Mouse (Mus musculus): ENCODE data around the gene Rbfox3. TPM values are rescaled to one million over a fixed set of nuclear protein-coding genes. Genes with fewer than 3 reads are reported as not detected.
A peak's percentile ranks its signal among the peaks of the same experiment; 100 is the strongest.

The Rbfox3 gene
- 51.1 and 57.2 TPM in 2 replicates for polyA plus RNA-seq (2015; fragmentation: Nextera tagmentation; extraction: Ambion mirVana)

DNA sequence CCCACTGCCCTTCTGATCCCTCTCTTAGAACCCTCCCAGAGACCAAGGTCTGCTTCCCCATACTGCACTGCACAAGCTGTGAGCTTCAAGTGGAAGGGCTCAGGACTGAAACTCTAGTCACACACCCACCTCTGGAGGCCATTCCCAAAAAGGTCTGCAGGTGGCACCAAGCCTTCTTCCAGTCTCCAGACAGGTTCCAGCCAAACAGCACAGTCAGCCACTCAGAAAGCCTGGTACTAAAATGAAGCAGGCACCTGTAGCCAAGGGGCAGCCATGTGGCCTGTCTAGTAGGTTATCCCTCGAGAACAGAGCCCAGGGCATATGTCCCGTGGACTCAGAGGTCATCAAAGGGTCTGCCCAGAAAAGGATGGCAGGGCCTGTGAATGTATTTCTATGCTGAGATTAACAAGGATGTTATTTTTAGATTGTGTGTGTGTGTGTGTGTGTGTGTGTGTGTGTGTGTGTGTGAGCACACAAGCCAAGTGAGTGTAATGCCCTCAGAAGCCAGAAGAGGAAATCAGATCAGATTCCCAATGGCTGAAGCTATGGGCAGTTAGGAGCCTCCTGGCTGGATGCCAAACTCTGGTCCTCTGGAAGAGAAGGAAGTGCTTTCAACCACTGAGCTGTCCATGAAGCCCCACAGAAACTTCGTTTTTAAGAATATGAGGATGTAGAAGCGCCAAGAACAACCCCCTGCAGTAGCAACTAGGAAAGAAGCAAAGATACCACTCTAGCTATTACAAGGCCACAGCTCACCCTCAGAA lies at the start of gene Rbfox3:
Gene Rbfox3, minus strand, starts transcription at position 291 of the 764 bp plus-strand sequence.
- no peaks in the 10 kb centered on the region for H3K9me3 ChIP-seq
- no peaks in the 10 kb centered on the region for H3K36me3 ChIP-seq
- 51% methylated on average over 4 of the region's 4 CpGs for WGBS
- no peaks in the 10 kb centered on the region for H3K27me3 ChIP-seq
- no peak within 1 kb of the TSS for H3K9ac ChIP-seq (replicated peaks)
- no peak within 1 kb of the TSS for H3K27ac ChIP-seq (replicated peaks)
- no peak within 1 kb of the TSS for H3K4me2 ChIP-seq (replicated peaks)
- no peak for ATAC-seq (replicated peaks)
- H3K4me3 ChIP-seq = no peak within 1 kb of the TSS
- H3K4me1 ChIP-seq = peaks cover 35% of the 10 kb centered on the region

- no peak overlapping the region for H3K4me3 ChIP-seq
- H3K4me1 ChIP-seq = peaks cover 51% of the 10 kb centered on the region
- H3K27me3 ChIP-seq = no peaks in the 10 kb centered on the region
- peak; percentile 14; the same call in 1 of the 2 replicates for ATAC-seq (replicated peaks)
- 46% methylated on average over 3 of the region's 3 CpGs for WGBS
- H3K9ac ChIP-seq (replicated peaks) = no peak overlapping the region
- H3K4me2 ChIP-seq (replicated peaks) = no peak overlapping the region
- H3K27ac ChIP-seq (replicated peaks) = no peak overlapping the region
- H3K36me3 ChIP-seq = no peaks in the 10 kb centered on the region
- H3K9me3 ChIP-seq = no peaks in the 10 kb centered on the region
Measured at GRCm38 (mm10) chr11:118960649-118961048, 49.3 kb upstream of the Rbfox3 start.

GRCm38 (mm10) chr11:118957070-118957471 lies 45.7 kb upstream of the Rbfox3 start:
- H3K9me3 ChIP-seq = no peaks in the 10 kb centered on the region
- H3K9ac ChIP-seq (replicated peaks) = no peak overlapping the region; the same call in 1 of the 2 replicates
- H3K4me3 ChIP-seq = no peak overlapping the region
- no peaks in the 10 kb centered on the region for H3K36me3 ChIP-seq
- H3K27ac ChIP-seq (replicated peaks) = peak overlapping the region; percentile 83
- peak overlapping the region; percentile 3; the same call in 1 of the 2 replicates for H3K4me2 ChIP-seq (replicated peaks)
- ATAC-seq (replicated peaks) = peak; percentile 49
- 20% methylated on average over 14 of the region's 14 CpGs for WGBS
- H3K4me1 ChIP-seq = peaks cover 54% of the 10 kb centered on the region
- no peaks in the 10 kb centered on the region for H3K27me3 ChIP-seq

GRCm38 (mm10) chr11:118955016-118955415 lies 43.6 kb upstream of the Rbfox3 start:
- Histone ChIP-seq H3K4me2 (replicated peaks) (no peak overlapping the region), H3K9me3 (no peaks in the 10 kb centered on the region), H3K4me3 (no peak overlapping the region), H3K27ac (replicated peaks) (peak overlapping the region; percentile 83), H3K4me1 (peaks cover 47% of the 10 kb centered on the region), H3K27me3 (no peaks in the 10 kb centered on the region), H3K9ac (replicated peaks) (no peak overlapping the region), H3K36me3 (no peaks in the 10 kb centered on the region)
- 11% methylated on average over 6 of the region's 6 CpGs for WGBS
- ATAC-seq (replicated peaks) = peak; percentile 70

DNA sequence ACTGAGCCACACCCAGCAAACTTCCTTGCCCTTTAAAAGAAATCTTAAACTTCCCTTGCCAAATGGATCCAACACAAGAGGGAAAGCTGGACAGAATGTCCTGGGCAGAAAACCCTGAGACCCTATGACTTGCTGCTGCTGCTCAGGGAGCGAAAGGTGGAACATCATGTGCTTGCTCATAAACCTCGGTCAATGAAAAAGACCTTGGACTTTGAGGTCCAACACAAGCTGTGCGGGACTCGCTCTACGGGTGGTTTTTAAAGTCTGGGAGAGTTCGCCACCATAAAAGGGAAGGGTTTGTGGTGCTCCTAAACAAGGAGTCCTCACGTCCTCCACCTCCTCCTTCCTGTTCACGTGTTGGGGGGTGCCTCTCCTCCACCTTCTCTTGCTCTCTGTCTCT lies 34.5 kb upstream of the Rbfox3 start:
- Histone ChIP-seq H3K9me3 (no peaks in the 10 kb centered on the region), H3K4me2 (replicated peaks) (no peak overlapping the region), H3K4me1 (peaks cover 12% of the 10 kb centered on the region), H3K36me3 (no peaks in the 10 kb centered on the region), H3K27ac (replicated peaks) (no peak overlapping the region), H3K9ac (replicated peaks) (no peak overlapping the region), H3K27me3 (no peaks in the 10 kb centered on the region), H3K4me3 (no peak overlapping the region)
- ATAC-seq (replicated peaks) = no peak
- WGBS = 94% methylated on average over 8 of the region's 8 CpGs

DNA sequence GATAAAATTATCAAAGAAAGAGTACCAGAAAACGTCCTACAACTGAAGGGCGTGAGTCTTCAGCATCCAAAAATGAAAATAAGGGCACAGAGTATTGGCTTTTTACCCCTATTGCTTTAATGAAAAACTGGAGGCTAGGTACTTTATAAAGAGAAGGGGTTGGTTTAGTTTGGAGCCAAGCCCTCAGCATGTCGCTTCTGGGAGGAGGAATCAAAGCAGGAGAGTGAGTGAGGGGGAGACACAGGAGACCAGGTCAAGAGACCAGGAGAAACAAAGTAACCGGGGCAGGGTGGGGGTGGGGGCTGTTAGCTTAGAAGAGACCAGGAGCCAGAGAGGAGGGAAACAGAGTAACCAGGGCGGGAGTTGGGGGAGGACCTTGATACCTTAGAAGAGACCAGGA lies 29.9 kb upstream of the Rbfox3 start:
- no peak for ATAC-seq (replicated peaks)
- H3K4me3 ChIP-seq = no peak overlapping the region
- WGBS = 29% methylated on average over 5 of the region's 5 CpGs

GRCm38 (mm10) chr11:118940539-118940938 lies 29.1 kb upstream of the Rbfox3 start:
- H3K4me2 ChIP-seq (replicated peaks) = peak overlapping the region; percentile 24
- peak; percentile 77 for ATAC-seq (replicated peaks)
- H3K27me3 ChIP-seq = no peaks in the 10 kb centered on the region
- peak overlapping the region; percentile 7; the same call in 1 of the 2 replicates for H3K4me3 ChIP-seq
- H3K27ac ChIP-seq (replicated peaks) = peak overlapping the region; percentile 88
- H3K9me3 ChIP-seq = no peaks in the 10 kb centered on the region
- 31% methylated on average over 11 of the region's 11 CpGs for WGBS
- H3K36me3 ChIP-seq = no peaks in the 10 kb centered on the region
- no peak overlapping the region for H3K9ac ChIP-seq (replicated peaks)
- peaks cover 22% of the 10 kb centered on the region for H3K4me1 ChIP-seq

More for the DNA sequence above, 29.9 kb upstream of the Rbfox3 start:
- Histone ChIP-seq H3K4me1 (peaks cover 22% of the 10 kb centered on the region), H3K27me3 (no peaks in the 10 kb centered on the region), H3K36me3 (no peaks in the 10 kb centered on the region), H3K9ac (replicated peaks) (no peak overlapping the region), H3K9me3 (no peaks in the 10 kb centered on the region), H3K27ac (replicated peaks) (peak overlapping the region; percentile 88), H3K4me2 (replicated peaks) (no peak overlapping the region)

DNA sequence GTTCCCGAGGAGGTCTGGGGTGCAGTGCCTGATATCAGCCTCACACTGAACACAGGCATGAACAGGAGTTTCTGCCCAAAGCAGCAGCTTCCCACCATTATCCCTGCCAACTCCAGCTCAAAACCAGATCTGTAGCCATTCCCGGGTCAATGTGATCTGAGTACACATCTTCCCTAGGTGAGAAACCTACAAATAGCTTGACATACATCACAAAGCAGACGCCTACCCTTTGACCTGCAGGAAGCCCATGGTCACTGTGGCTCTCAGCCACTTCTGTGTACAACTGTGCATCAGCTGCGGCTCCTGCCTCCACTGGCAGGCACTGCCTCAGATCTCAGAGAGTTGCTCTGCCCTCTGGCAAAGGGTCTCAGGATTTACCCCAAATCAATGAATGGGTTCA lies 28.3 kb upstream of the Rbfox3 start:
- H3K27me3 ChIP-seq = no peaks in the 10 kb centered on the region
- no peak for ATAC-seq (replicated peaks)
- no peak overlapping the region for H3K9ac ChIP-seq (replicated peaks)
- no peak overlapping the region for H3K4me2 ChIP-seq (replicated peaks)
- 82% methylated on average over 4 of the region's 4 CpGs for WGBS
- H3K36me3 ChIP-seq = no peaks in the 10 kb centered on the region
- peaks cover 22% of the 10 kb centered on the region for H3K4me1 ChIP-seq
- no peak overlapping the region for H3K4me3 ChIP-seq
- no peaks in the 10 kb centered on the region for H3K9me3 ChIP-seq
- H3K27ac ChIP-seq (replicated peaks) = no peak overlapping the region

- H3K9ac ChIP-seq (replicated peaks) = no peak overlapping the region
- H3K27ac ChIP-seq (replicated peaks) = no peak overlapping the region
- no peak for ATAC-seq (replicated peaks)
- H3K4me2 ChIP-seq (replicated peaks) = no peak overlapping the region
- H3K9me3 ChIP-seq = 0 out of 2 replicates have a peak, but pooled peaks cover 4% of the 10 kb centered on the region
- no peaks in the 10 kb centered on the region for H3K27me3 ChIP-seq
- 41% methylated on average over 1 of the region's 1 CpGs for WGBS
- H3K4me3 ChIP-seq = no peak overlapping the region
- H3K4me1 ChIP-seq = 0 out of 2 replicates have a peak, but pooled peaks cover under 1% of the 10 kb centered on the region
- H3K36me3 ChIP-seq = no peaks in the 10 kb centered on the region
Measured at GRCm38 (mm10) chr11:118934925-118935324, 23.5 kb upstream of the Rbfox3 start.

- 13% methylated on average over 5 of the region's 5 CpGs for WGBS
- Histone ChIP-seq H3K4me2 (replicated peaks) (no peak overlapping the region), H3K4me3 (no peak overlapping the region), H3K4me1 (no peaks in the 10 kb centered on the region), H3K9ac (replicated peaks) (no peak overlapping the region), H3K27me3 (no peaks in the 10 kb centered on the region), H3K9me3 (0 out of 2 replicates have a peak, but pooled peaks cover 4% of the 10 kb centered on the region), H3K36me3 (no peaks in the 10 kb centered on the region), H3K27ac (replicated peaks) (no peak overlapping the region)
- no peak for ATAC-seq (replicated peaks)
Measured at GRCm38 (mm10) chr11:118927081-118927480, 15.7 kb upstream of the Rbfox3 start.

DNA sequence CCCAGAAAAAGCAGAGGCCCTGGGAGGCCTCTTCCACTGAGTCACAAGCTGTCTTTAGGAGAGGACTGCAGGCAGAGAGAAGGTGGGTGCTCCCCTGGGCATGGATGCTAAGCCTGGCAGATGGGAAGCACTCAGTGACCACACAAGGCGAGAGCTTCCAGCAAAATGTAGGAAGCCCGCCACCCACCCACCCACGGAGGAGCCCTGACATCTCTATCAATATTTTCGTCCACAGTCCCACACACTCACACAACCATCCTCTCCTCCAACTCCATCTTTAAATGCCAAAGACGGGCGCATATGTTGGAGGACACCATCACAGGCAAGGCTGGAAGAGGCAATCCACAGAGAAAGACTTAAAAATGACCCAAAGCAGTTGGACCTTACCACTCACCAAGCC lies 10.5 kb upstream of the Rbfox3 start:
- ATAC-seq (replicated peaks) = no peak
- no peaks in the 10 kb centered on the region for H3K36me3 ChIP-seq
- H3K4me2 ChIP-seq (replicated peaks) = no peak overlapping the region
- no peak overlapping the region for H3K27ac ChIP-seq (replicated peaks)
- 90% methylated on average over 6 of the region's 6 CpGs for WGBS
- H3K9ac ChIP-seq (replicated peaks) = no peak overlapping the region
- no peaks in the 10 kb centered on the region for H3K9me3 ChIP-seq
- H3K27me3 ChIP-seq = no peaks in the 10 kb centered on the region
- peaks cover 5% of the 10 kb centered on the region for H3K4me1 ChIP-seq
- no peak overlapping the region for H3K4me3 ChIP-seq

- peak overlapping the region; percentile 76 for H3K27ac ChIP-seq (replicated peaks)
- H3K27me3 ChIP-seq = no peaks in the 10 kb centered on the region
- 0 out of 2 replicates have a peak overlapping the region, but pooled peaks have one; percentile 11 for H3K4me2 ChIP-seq (replicated peaks)
- peaks cover 16% of the 10 kb centered on the region for H3K4me1 ChIP-seq
- no peaks in the 10 kb centered on the region for H3K9me3 ChIP-seq
- H3K9ac ChIP-seq (replicated peaks) = no peak overlapping the region
- ATAC-seq (replicated peaks) = peak; percentile 24; the same call in 1 of the 2 replicates
- 7% methylated on average over 15 of the region's 15 CpGs for WGBS
- H3K36me3 ChIP-seq = no peaks in the 10 kb centered on the region
- H3K4me3 ChIP-seq = no peak overlapping the region
Measured at GRCm38 (mm10) chr11:118916423-118917030, 5.1 kb upstream of the Rbfox3 start.
